Mouse (Mus musculus): Measurements from ENCODE around the gene Chst11.

Gene Chst11

DNA sequence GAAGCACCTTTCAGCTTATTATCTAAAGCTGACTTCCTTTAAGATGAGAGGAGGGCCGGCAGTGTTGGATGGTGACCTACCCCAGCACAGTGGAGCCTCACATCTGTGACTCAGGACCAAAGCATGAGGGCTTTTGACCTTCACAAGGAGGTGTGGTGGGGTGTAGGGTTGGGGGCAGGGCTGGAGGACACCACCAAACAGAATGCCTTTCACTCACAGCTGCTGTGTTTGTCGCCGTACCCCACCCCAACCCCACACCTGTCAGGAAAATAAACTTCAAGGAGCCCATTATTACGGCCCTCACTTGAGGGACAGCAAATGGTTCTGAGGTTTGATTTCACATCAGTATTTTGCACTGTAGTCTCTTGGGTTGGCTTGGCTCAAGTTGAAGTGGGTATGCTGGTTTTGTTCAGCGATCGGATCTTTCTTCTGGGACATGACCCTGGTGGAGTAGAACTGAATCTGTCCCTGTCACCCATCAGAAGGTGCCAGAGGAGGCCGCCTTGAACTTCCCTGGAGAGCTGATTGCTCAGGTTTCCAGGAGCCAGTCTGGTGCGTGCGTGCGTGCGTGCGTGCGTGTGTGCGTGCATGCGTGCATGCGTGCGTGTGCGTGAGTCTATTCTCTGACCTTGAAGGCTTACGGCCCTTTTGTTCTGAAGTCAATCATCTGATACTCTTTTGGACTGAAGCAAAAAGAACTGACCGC lies 51.2 kb downstream of the Chst11 start:
- no peak for DNase-seq (ENCODE audit: low spot score)

DNA sequence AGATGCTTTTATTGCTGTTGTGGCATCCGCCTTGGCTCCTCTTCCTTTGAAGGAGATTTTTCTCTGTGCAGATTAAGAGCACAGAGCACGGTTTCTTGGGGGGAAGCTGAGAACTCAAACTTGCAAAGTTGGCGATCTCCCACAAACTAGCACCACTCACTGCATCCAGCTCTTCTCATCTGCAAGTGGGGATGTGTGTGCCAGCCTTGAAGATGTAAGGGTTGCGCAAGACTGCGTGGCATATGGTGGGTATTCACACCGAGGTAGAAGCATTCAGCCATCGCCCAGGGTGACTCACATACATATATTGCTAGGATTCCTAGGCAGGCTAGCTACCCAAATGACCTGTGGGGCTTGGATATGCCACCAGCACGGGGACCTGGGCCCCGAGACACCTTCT lies 52.9 kb downstream of the Chst11 start:
- no peak for DNase-seq (ENCODE audit: low spot score)

DNA sequence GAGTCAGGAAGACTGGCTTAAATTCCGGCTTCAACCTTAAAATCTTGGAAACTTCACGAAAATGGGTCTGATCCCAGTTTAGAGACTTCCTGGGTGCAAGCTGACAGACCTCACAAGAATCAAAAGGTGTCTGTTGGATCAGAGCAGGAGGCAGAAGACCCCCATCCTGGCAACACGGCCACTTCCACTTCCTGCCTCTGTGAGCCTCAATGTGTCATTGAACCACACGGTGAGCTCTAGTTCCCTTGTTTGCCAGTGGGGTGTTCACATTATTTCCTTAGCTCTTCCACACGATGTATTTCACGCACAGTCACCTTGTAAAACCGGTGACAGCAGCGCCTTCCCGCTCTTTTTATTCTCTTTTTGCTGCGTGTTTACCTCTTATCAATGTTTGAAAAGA lies 54.1 kb downstream of the Chst11 start:
- DNase-seq (ENCODE audit: low spot score), result no peak

DNA sequence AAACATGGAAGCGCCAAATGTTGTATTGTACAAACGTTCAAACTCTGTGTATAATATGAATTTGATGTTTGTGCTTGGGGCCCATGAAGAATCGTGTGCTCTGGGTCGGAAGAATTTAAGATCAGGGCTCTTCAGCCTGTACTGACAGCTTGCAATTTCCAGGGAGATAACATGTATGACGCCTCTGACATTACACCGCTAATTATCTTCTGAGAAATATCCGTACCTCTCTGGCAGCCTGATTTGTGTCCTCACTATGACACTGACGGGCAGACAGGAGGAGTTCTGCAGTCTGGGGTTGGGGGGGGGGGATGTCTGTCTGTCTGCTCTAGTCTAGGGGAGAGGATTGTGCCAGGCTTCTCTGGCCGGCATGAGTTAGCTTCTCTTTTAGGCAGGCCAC lies 56.6 kb downstream of the Chst11 start:
- DNase-seq (ENCODE audit: low spot score), result no peak

DNA sequence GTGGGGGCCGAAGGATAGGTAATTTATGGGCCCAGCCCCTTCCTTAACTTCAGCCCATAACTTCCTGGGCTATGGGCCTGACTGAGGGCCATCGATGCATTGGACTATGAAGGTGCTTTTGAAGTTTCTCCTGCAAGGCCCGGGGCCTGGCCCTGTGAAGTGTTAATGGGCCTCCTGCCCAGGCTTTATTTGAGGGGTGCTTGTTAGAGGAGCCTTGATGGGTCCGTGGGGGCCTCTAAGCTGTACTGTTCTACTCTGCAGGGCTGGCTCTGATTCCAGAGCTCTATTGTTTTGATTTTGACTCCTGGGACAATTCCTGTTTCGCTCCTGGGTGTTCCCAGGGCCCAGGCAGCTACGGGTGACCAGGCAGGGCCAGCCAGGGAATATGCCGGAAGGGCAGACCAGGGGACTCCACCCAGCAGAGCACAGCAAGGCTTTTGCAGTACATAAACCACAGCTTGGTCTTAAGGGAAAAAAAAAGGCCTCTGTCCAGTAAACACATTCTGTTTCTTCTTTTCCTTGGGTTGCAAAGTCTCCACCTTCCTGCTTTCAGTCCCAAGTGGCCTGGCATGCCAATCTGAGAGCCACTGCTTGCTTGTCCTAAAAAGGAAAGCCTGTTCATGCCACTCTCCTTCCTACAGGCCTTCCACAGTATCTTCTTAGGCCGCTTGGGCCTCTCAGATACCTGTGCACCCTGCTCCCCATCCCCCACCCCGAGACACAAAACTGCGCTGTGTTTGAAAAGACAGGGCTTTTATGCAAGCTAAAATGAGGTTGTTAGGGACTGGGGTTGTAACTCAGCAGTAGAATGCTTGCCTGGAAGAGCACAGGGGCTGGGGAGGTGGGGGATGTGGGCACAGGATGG lies 57.5 kb downstream of the Chst11 start:
- DNase-seq (ENCODE audit: low spot score), result no peak

DNA sequence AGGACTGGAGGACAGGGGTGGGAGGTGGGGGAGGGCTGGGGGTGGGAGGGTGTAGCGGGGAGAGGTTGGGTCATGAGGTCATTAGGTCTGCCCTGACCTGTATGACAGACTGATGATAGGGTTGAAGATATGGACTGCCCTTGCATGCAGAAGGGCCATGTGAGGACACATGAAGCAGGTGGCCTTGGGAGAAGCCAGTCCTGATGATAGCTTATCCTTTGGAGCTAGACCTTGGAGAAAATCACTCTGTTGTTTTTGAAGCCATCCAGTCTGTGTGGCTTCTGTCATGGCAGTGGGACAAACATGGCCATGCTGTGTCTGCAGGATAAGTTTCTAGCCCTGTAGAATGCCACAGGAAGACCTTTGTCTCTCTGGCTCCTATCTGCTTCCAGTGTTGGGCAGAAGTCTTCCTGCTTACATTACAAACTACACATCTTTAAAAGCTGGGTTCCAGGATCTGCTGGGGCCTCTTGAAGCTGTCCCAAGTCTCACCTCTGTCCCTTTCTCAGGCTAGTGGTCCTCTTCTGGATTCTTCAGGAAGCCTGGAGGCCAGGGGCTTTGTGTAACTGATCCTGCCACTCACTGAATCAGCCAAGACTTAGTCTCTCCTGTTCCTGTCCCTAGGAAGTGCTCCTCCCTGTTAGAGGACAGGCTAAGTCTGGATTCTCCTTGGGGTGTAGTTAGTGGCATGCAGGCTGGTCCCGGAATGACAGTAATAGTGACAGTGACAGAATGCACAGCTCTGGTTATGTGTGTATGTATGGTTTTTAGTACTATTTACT lies 58.4 kb downstream of the Chst11 start:
- no peak for DNase-seq (ENCODE audit: low spot score)

DNA sequence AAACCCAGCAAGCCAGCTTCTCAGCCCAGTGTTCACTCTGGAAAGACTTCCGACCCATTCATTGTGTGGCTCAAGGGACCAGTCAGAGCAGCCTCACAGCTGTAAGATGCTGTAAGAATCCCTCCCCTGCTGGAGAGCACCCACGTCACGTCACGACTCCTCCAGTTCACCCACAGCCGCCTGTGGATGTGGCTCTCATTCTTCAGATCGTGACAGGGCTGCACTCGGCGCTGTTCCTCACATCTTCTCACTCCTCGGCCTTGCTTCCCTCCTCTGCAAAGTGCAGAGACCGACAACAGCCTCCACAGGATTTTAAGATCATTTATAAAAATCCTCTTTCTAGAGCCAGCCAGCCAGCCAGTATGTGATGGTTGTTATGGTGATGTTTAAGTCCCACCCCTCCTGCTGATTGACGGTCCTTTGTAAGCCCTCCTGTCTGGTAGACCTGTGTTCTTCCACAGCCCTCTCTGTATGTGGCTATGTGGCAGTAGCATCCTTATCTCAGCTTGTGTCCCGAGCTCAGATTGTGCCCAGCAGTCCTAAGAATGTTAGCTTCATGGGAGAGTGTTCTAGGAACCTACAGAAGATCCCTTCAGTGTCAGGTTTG lies 64.0 kb downstream of the Chst11 start:
- DNase-seq (ENCODE audit: low spot score), result no peak

DNA sequence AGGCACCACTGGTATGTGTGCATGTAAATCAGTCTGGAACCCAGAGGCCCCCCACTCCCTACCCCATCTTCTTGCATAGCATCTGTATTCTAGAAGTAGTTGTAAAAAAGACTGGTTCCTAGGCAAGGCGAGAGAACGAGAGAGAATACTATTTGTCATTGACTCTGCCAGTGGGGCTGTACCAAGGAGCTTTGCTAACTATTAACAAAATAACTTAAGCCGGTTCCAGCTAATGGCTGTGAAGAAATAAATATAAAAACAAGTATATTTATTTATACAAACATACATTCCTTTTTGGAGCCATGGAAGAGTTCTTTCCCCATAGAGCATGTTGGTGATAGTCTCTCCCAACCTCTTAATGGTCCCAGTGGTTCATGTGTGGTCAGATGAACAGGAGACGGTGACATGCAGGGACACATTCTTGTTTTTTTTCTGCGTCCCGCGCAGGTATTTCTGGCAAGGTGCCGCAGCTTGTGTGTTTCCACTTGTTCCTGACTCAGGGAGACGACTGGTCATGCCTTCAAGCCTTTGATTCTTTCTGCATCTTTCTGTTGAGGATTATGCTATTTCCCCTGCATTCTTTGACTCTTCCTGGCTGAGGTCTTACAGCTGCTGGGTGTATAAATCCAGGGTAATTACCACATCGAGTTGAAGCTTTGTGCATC lies 68.7 kb downstream of the Chst11 start:
- DNase-seq (ENCODE audit: low spot score), result no peak

DNA sequence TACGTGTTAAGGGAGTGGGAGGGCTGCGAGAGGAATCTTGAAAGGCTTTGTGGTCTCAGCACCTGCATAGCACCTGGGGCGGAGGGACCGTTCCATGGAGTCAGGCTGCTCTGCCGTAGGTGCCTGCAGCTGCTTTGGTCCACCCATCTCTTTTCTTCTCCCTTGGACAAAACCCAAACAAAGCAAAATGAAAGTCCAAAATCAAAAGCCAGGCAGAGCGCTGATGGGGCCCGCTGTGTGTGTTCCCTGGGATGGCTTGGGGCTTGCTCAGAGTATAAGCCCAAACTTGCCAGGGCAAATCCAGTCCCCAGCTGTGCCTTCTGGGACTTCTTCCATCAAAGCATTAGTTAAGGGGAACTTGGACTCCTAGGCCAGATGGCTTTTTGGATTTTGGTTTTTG lies 71.0 kb downstream of the Chst11 start:
- no peak for DNase-seq (ENCODE audit: low spot score)

DNA sequence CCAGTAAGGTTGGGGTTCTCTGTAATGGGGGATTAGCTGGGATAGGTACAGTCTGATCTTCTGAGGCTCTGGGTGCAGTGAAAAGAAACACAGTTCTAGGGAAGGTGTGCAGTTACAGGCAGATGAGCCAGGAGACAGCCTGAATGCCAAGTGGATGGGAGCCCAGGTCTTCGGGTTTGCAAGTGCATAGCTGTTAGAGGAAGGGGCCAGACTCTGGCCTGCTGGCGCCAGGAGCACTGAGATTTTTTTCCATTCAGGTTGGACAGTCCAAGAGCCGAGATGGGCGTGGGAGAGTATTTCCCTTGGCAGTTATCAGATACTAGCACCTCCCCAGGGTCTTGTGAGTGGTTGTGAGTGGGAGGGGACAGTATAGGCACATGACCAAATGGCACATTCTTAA lies 71.6 kb downstream of the Chst11 start:
- no peak for DNase-seq (ENCODE audit: low spot score)

DNA sequence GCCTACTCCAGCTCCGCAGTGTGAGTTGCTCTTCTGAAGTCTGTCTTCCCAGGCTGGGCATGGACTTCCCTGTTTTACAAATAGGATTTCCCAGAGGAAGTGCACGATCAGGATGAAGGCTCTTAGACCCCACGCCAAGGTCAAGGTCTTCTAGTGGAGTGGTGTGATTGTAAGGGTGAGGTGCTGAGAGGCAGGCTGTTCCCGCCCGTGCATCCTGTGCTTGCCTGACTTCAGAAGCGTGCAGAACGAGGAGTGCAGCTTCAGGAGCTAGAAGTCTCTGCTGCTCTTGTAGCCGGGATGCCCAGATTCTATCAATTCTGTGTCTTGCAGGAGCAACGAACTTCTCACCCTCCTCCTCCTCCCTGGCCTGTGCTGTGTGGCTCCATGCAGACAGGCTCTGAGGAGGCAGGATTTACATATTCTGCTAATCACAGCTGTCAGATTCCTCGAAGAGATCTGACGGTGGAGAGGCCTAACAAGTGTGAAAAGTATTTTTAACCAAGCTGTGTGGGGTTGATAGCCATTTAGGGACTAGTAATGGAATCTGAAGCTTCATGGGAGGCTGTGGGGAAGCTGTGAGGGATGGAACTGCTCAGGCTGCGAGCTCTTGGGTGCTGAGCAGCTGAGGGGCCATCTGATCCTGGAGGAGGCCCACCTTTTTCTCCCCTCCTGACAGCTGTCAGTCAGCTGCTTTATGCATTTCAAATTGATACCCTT lies 74.9 kb downstream of the Chst11 start:
- no peak for DNase-seq (ENCODE audit: low spot score)

DNA sequence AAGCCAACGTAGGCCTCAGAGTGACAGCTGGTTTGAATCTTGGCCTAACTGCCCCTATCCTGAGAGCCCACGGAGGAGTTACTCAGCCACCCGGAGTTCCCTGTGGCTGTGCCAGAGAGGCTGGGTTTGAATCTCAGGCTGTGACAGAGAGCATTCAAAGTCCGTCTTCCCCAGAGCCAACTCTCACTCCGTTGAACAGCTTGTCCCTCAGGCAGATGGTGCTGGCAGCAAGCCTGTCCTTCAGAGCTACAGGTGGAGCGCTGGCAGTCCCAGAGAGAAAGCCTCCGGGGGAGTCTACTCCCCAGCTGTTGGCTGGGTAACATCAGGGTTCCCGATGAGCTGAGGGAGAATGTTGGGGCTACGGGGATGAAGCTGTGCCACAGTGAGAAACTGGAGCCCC lies 77.0 kb downstream of the Chst11 start:
- DNase-seq (ENCODE audit: low spot score), result no peak

DNA sequence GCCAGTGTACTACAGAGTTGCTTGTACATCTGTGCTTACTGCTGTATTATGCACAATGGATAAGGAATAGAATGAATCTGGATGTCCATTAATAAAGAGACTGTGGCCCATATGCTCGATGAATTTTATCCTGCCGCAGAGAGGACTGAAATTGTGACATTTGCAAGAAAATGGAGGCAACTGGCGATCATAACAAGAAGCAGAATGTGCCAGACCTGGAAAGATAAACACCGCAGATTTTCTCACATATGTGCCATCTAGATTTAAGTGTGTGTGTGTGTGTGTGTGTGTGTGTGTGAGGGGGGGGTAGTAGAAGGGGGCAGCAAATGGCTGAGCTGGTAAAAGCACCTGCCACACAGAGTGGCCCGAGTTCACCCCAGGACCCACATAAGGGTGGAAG lies 79.5 kb downstream of the Chst11 start:
- DNase-seq (ENCODE audit: low spot score), result no peak

DNA sequence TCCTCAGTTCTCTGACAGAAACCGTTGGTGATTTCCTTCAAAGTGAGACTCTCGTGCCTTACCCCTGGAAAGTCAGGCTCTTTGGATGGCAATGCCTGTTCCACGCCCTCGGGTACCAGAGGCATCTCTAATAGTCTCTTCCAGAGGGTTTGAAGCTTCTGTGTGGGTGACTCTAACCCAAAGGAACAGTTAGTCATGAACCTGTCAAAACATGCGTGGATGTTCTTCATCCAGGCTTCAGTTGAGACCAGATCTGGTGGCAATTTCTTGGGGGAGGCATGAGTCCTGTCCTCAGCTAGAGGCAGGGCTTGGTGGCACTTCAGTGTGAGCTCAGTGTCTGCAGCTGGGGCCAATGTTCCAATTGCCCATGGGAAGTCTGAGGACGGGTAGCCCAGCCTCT lies 80.9 kb downstream of the Chst11 start:
- no peak for DNase-seq (ENCODE audit: low spot score)

DNA sequence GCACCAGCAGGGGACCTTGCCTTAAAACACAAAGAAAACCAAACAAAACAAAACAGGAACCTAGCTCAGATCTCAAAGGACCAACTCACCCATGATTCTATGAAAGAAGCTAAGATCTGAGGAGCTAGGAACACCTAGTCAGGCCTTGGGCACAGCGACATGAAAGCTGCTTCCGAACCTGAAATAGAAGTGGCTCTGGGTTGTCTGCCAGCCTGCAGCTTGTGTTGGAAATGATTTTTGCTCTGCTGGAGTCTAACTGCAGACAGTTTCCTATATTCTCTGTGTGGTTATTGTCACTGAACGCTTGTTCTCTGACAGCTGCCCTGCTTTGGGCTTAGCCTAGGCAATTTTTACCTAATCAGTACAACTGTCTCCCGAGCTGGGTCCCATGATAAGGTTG lies 82.0 kb downstream of the Chst11 start:
- DNase-seq (ENCODE audit: low spot score), result no peak

DNA sequence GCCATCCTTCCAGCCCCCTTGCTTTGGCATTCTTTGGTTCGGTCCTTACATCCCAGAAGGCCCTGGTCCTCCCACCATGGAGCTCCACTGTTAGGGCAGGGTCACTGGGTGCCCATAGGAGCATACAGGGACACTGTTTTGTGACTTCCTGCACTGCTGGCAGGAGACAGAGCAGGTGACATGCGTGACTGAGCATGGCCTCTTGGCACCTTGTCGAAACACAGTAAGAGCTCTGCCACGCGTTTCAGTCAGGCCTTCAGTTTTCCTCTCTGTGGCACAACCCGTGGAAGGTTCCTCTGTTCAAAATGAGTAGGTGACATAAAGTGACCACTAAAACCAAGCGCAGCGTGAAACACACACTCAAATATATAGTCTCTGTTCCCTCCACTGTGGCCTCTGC lies 83.2 kb downstream of the Chst11 start:
- no peak for DNase-seq (ENCODE audit: low spot score)

DNA sequence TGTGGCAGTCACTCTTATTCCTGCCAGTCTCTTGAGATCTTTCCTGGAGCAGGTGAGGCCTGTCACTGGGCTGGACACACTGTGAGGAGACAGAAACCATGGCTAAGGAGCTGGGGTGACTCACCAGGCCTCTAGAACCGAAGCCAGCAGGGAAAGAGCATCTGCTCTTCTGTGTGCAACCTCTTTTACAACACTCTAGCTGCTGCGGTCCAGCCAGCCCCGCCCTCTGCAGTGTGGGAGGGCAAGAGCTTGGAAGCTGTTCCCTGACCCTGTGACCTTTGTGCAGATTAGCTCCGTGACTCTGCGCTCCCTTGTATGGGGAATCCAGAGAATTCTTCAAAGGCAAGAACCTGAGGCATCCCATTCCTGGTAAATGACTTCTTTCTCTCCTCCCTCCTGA lies 84.5 kb downstream of the Chst11 start:
- no peak for DNase-seq (ENCODE audit: low spot score)

DNA sequence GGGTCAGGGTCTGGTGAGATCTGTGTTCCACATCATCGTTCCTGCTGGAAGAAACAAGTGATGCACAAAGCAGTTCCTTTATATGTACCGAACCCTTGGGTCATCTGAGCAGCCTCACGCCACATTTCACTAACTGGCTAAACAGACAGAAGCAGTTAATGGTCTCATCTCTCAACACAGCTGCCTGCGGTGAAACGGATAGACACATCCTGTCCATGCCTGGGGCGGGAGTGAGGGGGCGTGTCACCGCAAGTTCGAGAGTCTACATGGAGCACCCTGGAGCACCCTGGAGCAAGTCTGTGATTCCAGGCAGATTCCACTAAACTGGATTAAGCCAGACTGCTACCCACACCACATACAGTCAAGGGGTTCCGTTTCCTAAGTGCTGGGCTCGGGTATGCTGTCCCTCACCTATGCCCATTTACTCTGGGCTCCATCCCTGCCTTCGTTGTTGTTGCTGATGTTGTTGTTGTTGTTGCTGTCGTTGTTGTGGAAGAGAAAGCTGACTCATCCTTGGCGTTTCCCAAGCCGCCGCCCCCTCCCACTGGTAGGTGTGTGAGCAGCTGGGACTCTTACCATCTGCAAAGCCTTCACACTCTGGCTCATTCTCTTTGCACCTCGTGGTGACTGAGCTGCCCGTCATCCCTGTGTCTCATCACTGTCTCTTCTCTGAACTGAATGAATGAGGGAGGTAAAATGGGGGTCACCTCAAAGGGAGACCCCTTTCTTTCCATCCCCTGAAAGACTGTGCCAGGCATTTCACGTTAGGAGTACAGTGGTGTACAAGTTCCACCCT lies 86.7 kb downstream of the Chst11 start:
- DNase-seq (ENCODE audit: low spot score), result no peak

DNA sequence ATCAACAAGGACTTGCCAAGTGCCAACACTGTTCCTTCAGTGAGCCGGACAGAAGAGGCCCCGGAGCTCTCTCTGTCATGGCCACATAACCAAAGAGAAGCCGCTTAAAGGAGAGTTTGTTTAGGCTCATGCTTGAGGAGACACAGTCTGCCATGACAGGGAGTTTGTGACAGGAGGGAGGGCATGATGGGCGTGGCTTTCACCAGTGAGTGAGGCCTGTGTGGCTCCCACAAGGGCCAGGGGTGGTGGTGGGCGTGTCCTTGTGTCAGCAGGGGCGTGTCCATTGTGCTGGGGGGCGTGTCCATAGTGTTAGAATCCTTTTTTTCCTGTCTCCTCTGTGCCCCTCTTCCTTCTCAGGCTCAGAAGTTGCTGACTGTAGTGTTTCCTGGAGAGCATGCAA lies 87.8 kb downstream of the Chst11 start:
- DNase-seq (ENCODE audit: low spot score), result no peak

DNA sequence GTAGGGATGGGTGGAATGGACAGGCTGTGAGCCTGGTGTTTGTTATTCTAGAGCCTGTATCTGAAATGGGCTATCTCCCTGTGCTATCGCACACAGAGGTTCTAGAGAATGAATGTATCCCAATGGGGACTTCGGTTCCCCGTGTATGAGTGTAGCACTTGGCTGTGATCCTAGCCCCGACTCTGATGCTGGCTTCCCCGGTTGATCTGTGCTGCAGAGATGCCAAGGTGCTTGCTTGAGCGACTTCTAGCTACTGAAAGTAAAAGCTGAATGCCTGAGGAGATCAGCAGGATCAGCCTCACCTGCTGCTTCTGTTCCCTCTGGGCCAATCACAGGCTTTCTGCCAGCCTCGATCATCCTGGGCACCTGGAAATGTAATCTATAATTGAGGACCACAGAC lies 91.5 kb downstream of the Chst11 start:
- DNase-seq (ENCODE audit: low spot score), result no peak
